Mouse (Mus musculus) olfactory bulb, adult 2 months (tissue): ENCODE results near the gene Atp5b.

Experiments used
- CTCF ChIP-seq: fragments of 200-500 bp; IDR thresholded peaks from 2 replicates; pipeline ENCODE4 v1.5.1; 2012; ENCODE audit warnings: low read depth, mild to moderate bottlenecking, low read length, moderate library complexity; ENCODE audit not compliant: insufficient read depth
- POLR2A ChIP-seq: fragments of 200-500 bp; IDR thresholded peaks from 2 replicates; pipeline ENCODE4 v1.6.1; 2012; ENCODE audit warnings: mild to moderate bottlenecking, low read depth, low read length, moderate library complexity; ENCODE audit not compliant: insufficient read depth

GRCm38 (mm10) chr10:128092506-128093495 is 9.7 kb downstream of the Atp5b start:
- no peak for TF ChIP-seq CTCF
- TF ChIP-seq POLR2A: 0 out of 2 replicates have a peak, but pooled peaks have one; percentile 22
